Mouse (Mus musculus): Measurements from ENCODE around the gene Kcnk10. TPM values are rescaled to one million over a fixed set of nuclear protein-coding genes. Genes with fewer than 3 reads are reported as not detected.

Kcnk10 gene
- polyA plus RNA-seq, 1 experiment: not detected

- H3K4me3 ChIP-seq (ENCODE audit: low read depth, low read length): no peak overlapping the region
- H3K27me3 ChIP-seq (ENCODE audit: control insufficient read depth, insufficient read depth, low read length, poor library complexity, severe bottlenecking): no peaks in the 10 kb centered on the region
- H3K9me3 ChIP-seq (replicated peaks; ENCODE audit: control insufficient read depth, insufficient read depth, low read length, poor library complexity, severe bottlenecking): no peaks in the 10 kb centered on the region
- no peak for TF ChIP-seq CTCF (IDR thresholded peaks at IDR 0.05; ENCODE audit: low read depth, low read length)
- TF ChIP-seq EP300 (IDR thresholded peaks at IDR 0.05; ENCODE audit: insufficient read depth, low read depth, low read length): no peak
- TF ChIP-seq POLR2A (IDR thresholded peaks at IDR 0.05; ENCODE audit: insufficient read depth, low read length): no peak
- H3K36me3 ChIP-seq (ENCODE audit: control insufficient read depth, insufficient read depth, low read length, poor library complexity, severe bottlenecking): no peaks in the 10 kb centered on the region
- H3K9ac ChIP-seq (ENCODE audit: low read depth, poor library complexity, severe bottlenecking): no peak overlapping the region
- H3K27ac ChIP-seq (ENCODE audit: insufficient read depth, low read length): no peak overlapping the region
- no peaks in the 10 kb centered on the region for H3K4me1 ChIP-seq (ENCODE audit: control insufficient read depth, insufficient read depth, low read length)
Measured at GRCm38 (mm10) chr12:98477673-98478461, 100.2 kb downstream of the Kcnk10 start.

- Histone ChIP-seq H3K4me1 (ENCODE audit: control insufficient read depth, insufficient read depth, low read length) (no peaks in the 10 kb centered on the region), H3K27me3 (ENCODE audit: control insufficient read depth, insufficient read depth, low read length, poor library complexity, severe bottlenecking) (no peaks in the 10 kb centered on the region), H3K27ac (ENCODE audit: insufficient read depth, low read length) (no peak overlapping the region), H3K9me3 (replicated peaks; ENCODE audit: control insufficient read depth, insufficient read depth, low read length, poor library complexity, severe bottlenecking) (0 out of 2 replicates have a peak, but pooled peaks cover 2% of the 10 kb centered on the region), H3K36me3 (ENCODE audit: control insufficient read depth, insufficient read depth, low read length, poor library complexity, severe bottlenecking) (no peaks in the 10 kb centered on the region), H3K4me3 (ENCODE audit: low read depth, low read length) (no peak overlapping the region), H3K9ac (ENCODE audit: low read depth, poor library complexity, severe bottlenecking) (no peak overlapping the region)
- TF ChIP-seq EP300 (IDR thresholded peaks at IDR 0.05; ENCODE audit: insufficient read depth, low read depth, low read length): no peak
- TF ChIP-seq CTCF (IDR thresholded peaks at IDR 0.05; ENCODE audit: low read depth, low read length): no peak
Measured at GRCm38 (mm10) chr12:98471232-98471631, 106.9 kb downstream of the Kcnk10 start.

- H3K27me3 ChIP-seq (ENCODE audit: control insufficient read depth, insufficient read depth, low read length, poor library complexity, severe bottlenecking): no peaks in the 10 kb centered on the region
- TF ChIP-seq EP300 (IDR thresholded peaks at IDR 0.05; ENCODE audit: insufficient read depth, low read depth, low read length) (no peak), CTCF (IDR thresholded peaks at IDR 0.05; ENCODE audit: low read depth, low read length) (no peak), POLR2A (IDR thresholded peaks at IDR 0.05; ENCODE audit: insufficient read depth, low read length) (no peak)
- H3K36me3 ChIP-seq (ENCODE audit: control insufficient read depth, insufficient read depth, low read length, poor library complexity, severe bottlenecking): no peaks in the 10 kb centered on the region
- H3K9me3 ChIP-seq (replicated peaks; ENCODE audit: control insufficient read depth, insufficient read depth, low read length, poor library complexity, severe bottlenecking): 0 out of 2 replicates have a peak, but pooled peaks cover 2% of the 10 kb centered on the region
- H3K4me1 ChIP-seq (ENCODE audit: control insufficient read depth, insufficient read depth, low read length): no peaks in the 10 kb centered on the region
- H3K4me3 ChIP-seq (ENCODE audit: low read depth, low read length): no peak overlapping the region
- H3K27ac ChIP-seq (ENCODE audit: insufficient read depth, low read length): no peak overlapping the region
- no peak overlapping the region for H3K9ac ChIP-seq (ENCODE audit: low read depth, poor library complexity, severe bottlenecking)
Measured at GRCm38 (mm10) chr12:98470097-98470496, 108.0 kb downstream of the Kcnk10 start.

- H3K27me3 ChIP-seq (ENCODE audit: control insufficient read depth, insufficient read depth, low read length, poor library complexity, severe bottlenecking): no peaks in the 10 kb centered on the region
- no peak overlapping the region for H3K4me3 ChIP-seq (ENCODE audit: low read depth, low read length)
- H3K36me3 ChIP-seq (ENCODE audit: control insufficient read depth, insufficient read depth, low read length, poor library complexity, severe bottlenecking): no peaks in the 10 kb centered on the region
- no peak for TF ChIP-seq EP300 (IDR thresholded peaks at IDR 0.05; ENCODE audit: insufficient read depth, low read depth, low read length)
- no peak for TF ChIP-seq CTCF (IDR thresholded peaks at IDR 0.05; ENCODE audit: low read depth, low read length)
- no peak for TF ChIP-seq POLR2A (IDR thresholded peaks at IDR 0.05; ENCODE audit: insufficient read depth, low read length)
- no peak overlapping the region for H3K27ac ChIP-seq (ENCODE audit: insufficient read depth, low read length)
- no peak overlapping the region for H3K9ac ChIP-seq (ENCODE audit: low read depth, poor library complexity, severe bottlenecking)
- no peaks in the 10 kb centered on the region for H3K4me1 ChIP-seq (ENCODE audit: control insufficient read depth, insufficient read depth, low read length)
- H3K9me3 ChIP-seq (replicated peaks; ENCODE audit: control insufficient read depth, insufficient read depth, low read length, poor library complexity, severe bottlenecking): 0 out of 2 replicates have a peak, but pooled peaks cover 2% of the 10 kb centered on the region
Measured at GRCm38 (mm10) chr12:98467793-98468192, 110.3 kb downstream of the Kcnk10 start.

- Histone ChIP-seq H3K27me3 (ENCODE audit: control insufficient read depth, insufficient read depth, low read length, poor library complexity, severe bottlenecking) (no peaks in the 10 kb centered on the region), H3K9ac (ENCODE audit: low read depth, poor library complexity, severe bottlenecking) (no peak overlapping the region), H3K4me3 (ENCODE audit: low read depth, low read length) (no peak overlapping the region), H3K4me1 (ENCODE audit: control insufficient read depth, insufficient read depth, low read length) (no peaks in the 10 kb centered on the region), H3K36me3 (ENCODE audit: control insufficient read depth, insufficient read depth, low read length, poor library complexity, severe bottlenecking) (no peaks in the 10 kb centered on the region), H3K9me3 (replicated peaks; ENCODE audit: control insufficient read depth, insufficient read depth, low read length, poor library complexity, severe bottlenecking) (no peaks in the 10 kb centered on the region), H3K27ac (ENCODE audit: insufficient read depth, low read length) (no peak overlapping the region)
- TF ChIP-seq POLR2A (IDR thresholded peaks at IDR 0.05; ENCODE audit: insufficient read depth, low read length) (no peak), CTCF (IDR thresholded peaks at IDR 0.05; ENCODE audit: low read depth, low read length) (peak; percentile 81)
Measured at GRCm38 (mm10) chr12:98459889-98460288, 118.2 kb downstream of the Kcnk10 start.

GRCm38 (mm10) chr12:98458944-98459343 is 119.2 kb downstream of the Kcnk10 start:
- TF ChIP-seq POLR2A (IDR thresholded peaks at IDR 0.05; ENCODE audit: insufficient read depth, low read length): no peak
- no peak for TF ChIP-seq CTCF (IDR thresholded peaks at IDR 0.05; ENCODE audit: low read depth, low read length)
- TF ChIP-seq EP300 (IDR thresholded peaks at IDR 0.05; ENCODE audit: insufficient read depth, low read depth, low read length): no peak
- H3K9me3 ChIP-seq (replicated peaks; ENCODE audit: control insufficient read depth, insufficient read depth, low read length, poor library complexity, severe bottlenecking): no peaks in the 10 kb centered on the region
- H3K9ac ChIP-seq (ENCODE audit: low read depth, poor library complexity, severe bottlenecking): no peak overlapping the region
- no peaks in the 10 kb centered on the region for H3K4me1 ChIP-seq (ENCODE audit: control insufficient read depth, insufficient read depth, low read length)
- H3K4me3 ChIP-seq (ENCODE audit: low read depth, low read length): no peak overlapping the region
- no peaks in the 10 kb centered on the region for H3K36me3 ChIP-seq (ENCODE audit: control insufficient read depth, insufficient read depth, low read length, poor library complexity, severe bottlenecking)
- no peak overlapping the region for H3K27ac ChIP-seq (ENCODE audit: insufficient read depth, low read length)
- H3K27me3 ChIP-seq (ENCODE audit: control insufficient read depth, insufficient read depth, low read length, poor library complexity, severe bottlenecking): no peaks in the 10 kb centered on the region
